Mouse (Mus musculus) CD8-positive naive resting alpha-beta T cell, adult 57 days (primary cell): Measurements from ENCODE around the gene 1700040F15Rik. TPM values are rescaled to one million over a fixed set of nuclear protein-coding genes. Genes with fewer than 3 reads are reported as not detected.

Source experiments
- total RNA-seq: library from RNA; stranded (reverse); gene quantifications from one replicate; pipeline ENCODE4 v1.2.4, GENCODE M21; 2023

Gene 1700040F15Rik
- total RNA-seq, result not detected

GRCm38 (mm10) chrY:61101947-61102346 is at the start of gene 1700040F15Rik:
Gene 1700040F15Rik, plus strand, starts transcription at chrY:61102247.

